Mouse (Mus musculus) ES-Bruce4 (cell line): ENCODE results near the gene Gm5678.

ENCODE experiments used
- CTCF ChIP-seq: IDR thresholded peaks from one replicate; pipeline ENCODE4 v1.8.1; 2011; ENCODE audit warnings: low read depth, low read length
- EP300 ChIP-seq: IDR thresholded peaks from 2 replicates; pipeline ENCODE4 v1.6.1; 2011; ENCODE audit warnings: low read depth, low read length; ENCODE audit not compliant: insufficient read depth
- POLR2A ChIP-seq: IDR thresholded peaks from one replicate; pipeline ENCODE4 v1.8.1; 2011; ENCODE audit warnings: low read length; ENCODE audit not compliant: insufficient read depth

- no peak for TF ChIP-seq CTCF
- no peak for TF ChIP-seq EP300
- TF ChIP-seq POLR2A, result no peak
These were observed 34.5 kb upstream of the Gm5678 start for GRCm38 (mm10) chr16:93593406-93593805.
